Mouse (Mus musculus) embryo, embryonic 9.5 days (tissue): ENCODE measurements at regions not wholly inside any gene's neighbourhood (a gene's known extent, or its start where the extent isn't known, plus 50 kb on each side); places are given as distances from the start of the nearest gene placed in this dataset.
A peak's percentile ranks its signal among the peaks of the same experiment; 100 is the strongest.
"Not testable (repeated sequence)": the region's sequence is repeated elsewhere in the genome, so short reads cannot be mapped to it uniquely, and the experiment has no call there.

Experiments
- DNase-seq: peaks from one replicate; pipeline ENCODE4 v3.0.0-alpha.2; 2017; ENCODE audit errors: extremely low spot score

DNA sequence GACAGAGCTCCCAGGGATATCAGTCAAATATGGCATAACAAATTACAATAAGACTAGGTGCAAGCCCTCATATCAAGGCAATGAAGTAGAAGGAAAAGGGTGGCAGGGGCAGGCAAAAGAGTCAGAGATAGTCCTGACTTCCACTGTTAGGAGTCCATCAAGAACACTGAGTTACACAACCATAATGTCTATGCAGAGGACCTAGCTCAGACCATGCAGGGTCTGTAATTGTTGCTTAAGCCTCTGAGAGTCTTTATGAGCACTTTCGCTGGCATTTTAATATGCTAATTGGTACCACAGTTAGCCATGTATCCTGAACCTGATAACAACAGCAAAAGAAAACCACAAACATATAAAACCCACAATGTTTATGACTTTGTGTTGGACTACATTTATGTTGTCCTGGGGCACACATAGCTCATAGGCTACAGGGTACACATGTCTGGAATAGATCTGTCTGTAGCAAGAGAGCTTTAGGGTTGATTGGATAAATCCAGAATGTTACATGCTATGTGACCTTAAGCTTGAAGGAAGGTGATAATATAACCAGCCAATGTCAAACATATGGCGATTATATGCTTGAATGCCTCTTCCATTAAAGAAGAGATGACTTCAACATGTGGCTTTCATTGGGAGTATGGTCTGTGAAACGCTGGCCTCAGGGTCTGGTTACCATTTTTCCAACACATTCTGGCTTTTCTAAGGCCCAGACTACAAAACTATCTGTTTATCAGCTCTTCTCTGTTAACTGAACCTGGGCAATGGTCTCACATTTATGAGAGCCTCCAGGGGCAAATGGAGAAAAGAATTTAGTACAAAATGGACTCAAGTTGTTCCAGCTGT lies 836.6 kb downstream of the Gm9195 start:
- no peak for DNase-seq

DNA sequence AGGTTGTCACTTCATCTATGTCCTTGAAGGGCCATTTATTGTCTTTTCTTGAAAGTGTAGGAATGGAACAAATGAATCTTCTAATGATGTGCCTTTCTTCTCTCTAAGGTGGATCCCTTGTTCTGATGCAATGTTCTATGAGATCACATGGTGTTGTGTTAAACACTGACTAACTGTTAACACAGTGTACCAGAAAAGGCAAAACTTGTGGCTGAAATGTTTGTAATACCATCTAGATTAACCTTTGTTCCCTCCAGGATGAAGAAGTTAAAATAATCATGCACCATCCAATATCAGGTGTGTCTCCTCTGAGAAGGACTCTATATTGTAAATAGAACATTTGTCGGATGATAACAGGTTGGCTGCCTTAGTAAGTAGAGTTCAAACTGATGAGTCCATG lies 849.1 kb downstream of the Gm9195 start:
- DNase-seq: no peak

DNA sequence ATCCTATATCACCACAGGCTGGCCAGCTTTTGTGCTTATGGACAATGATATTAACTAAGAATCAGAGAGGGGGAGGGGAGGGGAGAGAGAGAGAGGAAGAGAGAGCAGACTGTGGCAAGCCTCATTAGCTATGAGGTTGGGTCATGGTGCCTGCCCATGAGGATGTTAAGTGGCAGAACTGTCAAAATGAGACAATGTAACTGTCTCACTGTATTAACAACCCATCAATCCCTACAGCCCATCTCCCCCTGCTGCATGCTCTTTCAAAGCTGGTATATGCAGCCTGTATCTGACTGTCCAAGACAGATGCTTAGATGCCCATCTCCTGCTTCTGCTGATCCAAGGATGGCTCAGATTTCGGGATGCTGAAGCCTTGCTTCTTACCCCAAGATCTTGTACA lies 852.6 kb downstream of the Gm9195 start:
- DNase-seq: no peak

DNA sequence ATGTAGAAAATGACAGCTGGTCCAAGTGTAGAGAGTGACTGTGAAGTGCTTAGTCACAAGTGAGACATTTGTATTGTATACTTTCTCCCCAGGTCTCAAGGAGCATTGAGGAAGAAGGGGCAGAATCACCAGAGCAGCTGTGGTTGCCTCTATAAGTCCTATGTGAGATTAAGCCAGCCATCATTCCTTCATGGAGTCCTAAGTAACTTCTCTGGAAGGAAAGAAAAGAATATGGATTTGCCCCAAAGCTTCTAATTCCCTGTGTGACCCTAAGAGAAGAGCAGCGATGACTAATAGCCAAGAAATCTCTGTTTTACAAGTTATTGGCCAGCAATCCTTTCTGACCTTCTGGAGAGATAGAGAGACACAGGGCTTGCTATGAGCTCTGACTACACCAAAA lies 856.5 kb downstream of the Gm9195 start:
- DNase-seq: no peak

DNA sequence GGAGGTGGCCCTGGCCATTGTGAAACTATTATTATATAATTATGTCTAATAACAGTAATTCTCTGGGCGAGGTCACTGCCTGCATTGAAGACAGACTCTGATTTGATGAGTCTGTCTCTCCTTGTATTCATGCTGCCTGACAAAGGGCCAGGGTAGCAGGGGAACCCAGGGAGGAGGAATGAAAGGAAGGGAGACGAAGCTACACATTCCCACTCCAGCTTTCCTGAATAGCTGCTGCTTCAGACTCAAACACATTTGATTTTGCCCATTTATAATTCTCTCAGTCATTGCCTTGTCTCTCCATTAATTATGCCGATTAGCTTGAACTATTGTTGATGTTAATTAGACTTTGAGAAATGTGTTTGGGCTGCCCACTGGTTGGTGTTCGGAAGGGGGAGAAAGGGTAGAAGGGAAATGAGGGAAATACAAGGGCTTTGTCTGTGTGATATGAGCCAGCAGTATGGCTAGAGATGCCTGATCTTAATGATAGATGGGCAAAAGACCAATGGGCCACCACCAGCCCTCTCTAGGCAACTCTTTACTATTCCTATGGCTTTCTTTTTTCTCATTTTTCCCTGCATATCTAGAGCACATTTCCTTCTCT lies 881.8 kb downstream of the Gm9195 start:
- no peak for DNase-seq

DNA sequence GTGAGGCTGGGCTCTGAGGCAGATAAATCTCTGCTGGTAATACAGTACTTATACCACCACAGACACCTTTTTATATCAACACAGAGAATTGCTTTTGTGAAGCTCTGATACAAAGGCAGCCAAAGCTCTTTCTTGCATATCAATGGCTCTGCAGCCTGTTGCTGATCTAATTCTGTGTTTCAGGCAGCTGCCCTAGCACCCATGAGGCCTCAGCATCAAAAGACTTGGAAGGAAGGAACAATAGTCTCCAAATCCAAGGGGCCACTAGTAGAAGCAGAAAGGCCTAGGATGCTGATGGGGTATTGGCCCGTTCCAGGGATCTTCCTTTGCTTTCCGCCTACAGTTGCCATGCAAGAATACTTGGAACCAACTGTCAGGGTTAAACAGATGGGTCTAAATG lies 887.9 kb downstream of the Gm9195 start:
- DNase-seq: no peak

DNA sequence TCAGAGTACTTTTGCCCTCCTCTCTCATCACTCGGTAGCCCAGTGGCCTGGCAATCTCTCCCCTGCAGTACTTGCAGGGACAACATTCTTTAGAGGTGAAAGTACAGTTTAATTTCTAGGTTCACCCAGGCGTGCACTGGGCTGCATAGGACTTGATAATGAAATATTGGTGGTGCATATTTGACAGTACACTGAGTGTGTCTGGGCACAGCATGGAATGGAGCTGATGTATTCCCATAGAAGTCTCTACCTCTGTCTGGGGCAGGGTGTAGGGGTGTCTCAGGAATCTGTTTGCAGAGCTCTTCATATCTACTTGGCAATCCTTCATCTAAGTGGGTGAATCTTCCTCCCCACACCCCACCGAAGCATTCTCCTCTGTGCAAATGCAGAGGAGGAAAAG lies 893.8 kb downstream of the Gm9195 start:
- no peak for DNase-seq

DNA sequence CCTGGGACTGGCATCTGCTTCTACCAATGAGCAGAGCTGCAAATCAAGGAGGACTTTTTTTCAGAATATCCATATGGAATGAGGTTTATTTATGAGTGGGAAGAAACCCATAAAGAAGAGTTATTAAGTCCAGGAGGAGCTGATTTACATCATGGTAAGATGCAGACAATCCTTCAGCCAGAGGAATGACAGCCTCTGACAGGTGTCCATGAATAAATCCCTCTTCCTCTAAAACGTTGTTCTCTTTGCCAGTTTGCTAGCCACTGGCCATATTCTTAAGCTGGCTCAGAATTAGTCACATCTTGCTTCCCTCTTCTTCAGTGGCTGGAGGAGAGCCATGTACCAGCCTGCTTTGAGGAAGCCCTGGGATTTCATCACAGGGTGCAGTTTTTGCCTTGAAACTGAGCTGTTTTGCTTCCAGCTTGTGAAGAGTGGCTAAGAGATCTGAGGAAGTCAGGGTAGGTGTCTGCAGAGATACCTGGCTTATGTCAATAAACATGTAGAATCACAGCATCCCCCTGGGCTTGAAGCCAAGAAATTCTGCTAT lies 902.9 kb downstream of the Gm9195 start:
- DNase-seq: no peak

DNA sequence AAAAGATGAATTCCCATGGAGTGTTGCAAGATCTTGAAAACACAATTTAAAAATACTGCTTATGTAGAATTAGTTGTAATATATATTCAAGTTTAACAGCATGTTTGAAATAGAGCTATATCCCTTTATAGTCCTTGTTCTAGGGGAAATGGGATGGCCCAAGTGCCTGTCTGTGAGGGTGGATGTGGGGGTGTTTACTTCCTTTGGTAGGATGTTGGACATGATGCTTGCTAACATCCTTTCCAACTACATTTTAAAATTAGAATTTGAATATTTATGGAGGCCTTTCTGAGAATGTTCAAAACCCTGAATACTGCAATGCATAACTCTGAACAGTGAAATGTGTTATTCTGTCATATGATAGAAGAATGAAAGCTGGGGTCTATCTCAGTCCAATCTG lies 903.6 kb downstream of the Gm9195 start:
- no peak for DNase-seq

DNA sequence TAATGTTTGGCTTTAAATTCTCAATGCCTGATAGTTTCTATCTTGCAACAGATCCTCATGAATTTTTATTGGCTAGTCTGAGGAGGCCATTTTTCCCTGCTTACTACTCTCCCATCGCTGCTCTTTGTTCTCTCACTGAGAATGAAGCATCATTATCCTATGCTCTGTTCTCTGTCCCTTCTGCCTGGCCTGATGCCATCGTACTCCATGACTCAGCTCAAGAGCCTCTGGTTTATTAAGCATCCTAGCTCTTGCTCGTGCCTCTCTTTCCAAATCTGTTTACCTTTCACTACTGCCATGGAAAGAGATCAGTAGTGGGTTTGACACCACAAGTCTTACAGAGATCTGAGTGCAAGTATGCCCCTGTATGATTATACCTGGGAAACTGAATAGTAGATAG lies 926.8 kb downstream of the Gm9195 start:
- DNase-seq: no peak

DNA sequence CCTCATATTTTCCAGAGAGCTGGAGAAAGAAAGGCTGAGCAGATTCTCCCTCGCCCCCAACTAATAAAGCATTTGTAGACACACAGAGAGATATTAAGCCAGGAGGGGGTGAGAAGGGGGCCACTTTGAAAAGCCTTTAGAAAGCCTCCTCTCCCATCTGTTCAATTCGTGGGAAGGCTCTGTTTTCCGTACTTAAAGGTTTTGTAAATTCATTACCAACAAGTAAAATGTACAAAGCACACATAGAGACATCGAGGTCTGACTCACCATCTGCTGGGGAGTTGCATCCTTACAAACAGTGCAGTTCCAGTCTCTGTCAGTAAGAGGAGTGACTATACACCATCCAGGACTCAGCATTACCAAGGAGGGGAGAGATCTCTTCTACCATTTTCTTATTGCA lies 929.7 kb downstream of the Gm9195 start:
- no peak for DNase-seq

DNA sequence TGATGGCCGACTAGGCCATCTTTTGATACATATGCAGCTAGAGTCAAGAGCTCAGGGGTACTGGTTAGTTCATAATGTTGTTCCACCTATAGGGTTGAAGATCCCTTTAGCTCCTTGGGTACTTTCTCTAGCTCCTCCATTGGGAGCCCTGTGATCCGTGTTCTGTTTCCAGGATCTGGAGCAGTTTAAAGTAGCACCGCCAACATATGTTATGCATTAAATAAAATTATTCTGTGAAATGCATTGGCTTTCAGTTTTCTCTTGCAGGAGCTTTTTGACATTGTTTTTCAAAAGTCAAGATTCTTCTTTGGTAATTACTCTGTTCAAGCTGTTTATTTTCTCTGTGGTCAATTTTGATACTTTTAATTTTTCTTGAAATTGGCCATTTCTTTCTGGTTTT lies 937.3 kb downstream of the Gm9195 start:
- not testable (repeated sequence) for DNase-seq

DNA sequence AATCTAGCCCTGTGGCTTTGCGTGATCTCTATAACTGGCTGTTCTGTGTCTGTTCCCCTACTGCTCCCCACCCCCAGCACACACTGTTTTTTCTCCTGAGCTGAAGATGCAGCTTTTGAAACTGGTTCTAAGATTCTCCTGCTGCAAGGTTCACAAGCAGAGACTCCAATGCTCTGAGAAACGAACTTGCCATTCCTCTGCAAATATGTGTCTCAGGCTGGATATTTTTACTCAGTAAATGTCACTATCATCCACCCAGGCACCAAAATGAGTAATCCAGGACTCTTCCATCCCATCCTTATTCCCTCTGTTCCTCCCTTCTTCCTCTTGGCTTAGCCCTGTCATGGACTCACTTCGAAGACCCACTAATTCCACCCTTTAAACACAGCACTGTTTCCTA lies 943.9 kb upstream of the Fam160b2 start:
- no peak for DNase-seq

DNA sequence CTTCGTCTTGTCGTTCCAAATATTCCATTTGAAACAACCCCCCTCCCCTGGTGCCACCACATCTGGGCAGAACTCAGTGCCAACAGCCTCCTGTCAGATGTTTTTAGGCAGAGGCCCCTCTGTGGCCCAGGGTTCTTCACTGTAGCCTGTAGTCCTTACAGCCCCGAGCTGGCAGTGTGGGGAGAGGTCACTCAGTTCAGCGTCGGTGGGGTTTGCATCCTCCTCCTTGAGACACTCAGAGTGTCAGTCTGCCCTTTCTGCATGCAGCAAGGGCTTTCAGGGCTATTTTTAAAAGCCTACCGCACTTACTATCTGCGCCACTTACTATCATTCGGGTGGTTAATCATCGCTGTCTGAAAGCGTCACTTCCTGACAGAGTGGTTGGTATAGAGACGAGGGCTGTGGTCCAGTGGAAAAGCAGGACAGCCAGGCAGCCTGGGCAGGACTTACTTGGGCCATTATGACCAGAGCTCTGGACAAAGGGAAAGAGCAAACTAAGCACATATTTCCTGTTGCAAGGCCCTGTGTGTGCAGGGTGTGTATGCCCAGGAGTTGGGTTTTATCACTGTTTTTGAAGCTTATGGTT lies 932.5 kb upstream of the Fam160b2 start:
- DNase-seq: no peak

DNA sequence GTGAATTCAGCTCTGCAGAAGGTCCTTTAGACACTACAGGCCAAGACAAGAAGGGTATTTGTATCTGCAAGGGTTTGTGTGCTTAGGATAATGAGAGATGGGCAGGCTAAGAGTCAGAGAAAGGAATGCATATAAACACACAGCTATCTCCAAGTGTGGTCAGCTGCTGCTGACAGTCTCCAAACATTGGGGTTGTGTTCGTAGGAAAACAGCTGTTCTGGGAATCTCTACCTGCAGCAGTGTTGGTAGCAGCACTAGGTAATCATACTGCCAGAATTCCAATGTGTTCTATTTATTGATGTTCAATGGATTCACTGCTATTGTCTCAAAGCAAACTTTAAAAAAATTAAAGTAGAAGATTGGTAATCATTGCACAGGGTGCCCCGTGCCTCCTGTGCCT lies 931.7 kb upstream of the Fam160b2 start:
- DNase-seq: no peak

DNA sequence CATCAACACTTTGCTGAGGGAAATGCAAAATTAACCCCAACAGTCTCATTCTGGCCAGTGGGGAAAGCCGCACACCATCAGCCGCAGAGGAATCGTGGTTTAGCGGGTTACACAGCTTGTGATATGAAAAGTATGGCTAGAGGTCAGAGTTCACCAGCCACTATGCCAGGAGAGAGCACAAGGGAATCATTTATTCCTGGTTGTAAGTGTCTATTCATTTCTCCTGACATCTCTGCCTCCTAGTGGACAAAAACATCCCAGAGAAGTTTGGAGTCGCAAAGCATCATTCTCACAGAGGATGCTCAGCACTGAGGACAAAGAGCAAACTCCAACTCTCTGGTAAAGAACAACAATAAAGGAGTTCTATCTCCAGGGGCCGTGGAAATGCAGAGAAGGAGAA lies 930.8 kb upstream of the Fam160b2 start:
- DNase-seq: peak; percentile 15

DNA sequence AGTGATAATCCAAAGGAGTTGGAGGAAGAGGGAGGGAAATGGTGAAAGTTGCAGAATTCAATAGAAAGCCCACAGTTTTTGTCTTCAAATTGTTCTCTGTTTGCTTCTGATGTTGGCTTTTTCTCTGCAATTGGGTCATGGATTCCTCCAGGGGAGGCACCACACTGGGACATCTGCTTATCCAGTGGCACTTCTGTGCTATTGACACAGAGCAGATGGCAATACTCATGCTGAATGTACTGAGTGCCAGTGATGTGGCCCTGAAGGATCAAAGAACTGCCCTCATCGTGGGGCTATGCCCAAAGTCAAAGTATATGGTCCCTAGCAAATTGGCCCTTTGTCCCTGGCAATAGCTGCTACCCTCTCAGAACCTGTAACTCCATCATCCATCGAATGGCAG lies 918.9 kb upstream of the Fam160b2 start:
- DNase-seq: no peak

DNA sequence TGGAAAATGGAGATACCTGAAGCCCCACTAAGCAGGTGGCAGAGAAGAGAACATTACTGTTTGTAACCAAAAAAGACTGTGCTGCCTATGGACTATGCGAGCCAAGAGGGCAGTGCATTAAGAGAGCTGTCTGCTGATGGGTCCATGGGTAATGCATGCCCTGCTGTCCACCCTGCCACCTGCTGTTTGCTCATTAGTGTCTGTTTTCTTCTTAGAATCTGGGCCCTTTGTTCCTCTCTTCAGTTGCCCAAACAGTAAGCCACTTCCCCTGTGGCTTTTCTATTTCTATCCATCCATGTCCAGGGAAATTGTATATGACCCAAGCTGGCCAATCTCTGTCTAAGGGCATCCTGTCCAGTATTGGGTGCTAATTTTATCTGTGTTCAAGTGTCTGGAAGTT lies 901.2 kb upstream of the Fam160b2 start:
- no peak for DNase-seq

DNA sequence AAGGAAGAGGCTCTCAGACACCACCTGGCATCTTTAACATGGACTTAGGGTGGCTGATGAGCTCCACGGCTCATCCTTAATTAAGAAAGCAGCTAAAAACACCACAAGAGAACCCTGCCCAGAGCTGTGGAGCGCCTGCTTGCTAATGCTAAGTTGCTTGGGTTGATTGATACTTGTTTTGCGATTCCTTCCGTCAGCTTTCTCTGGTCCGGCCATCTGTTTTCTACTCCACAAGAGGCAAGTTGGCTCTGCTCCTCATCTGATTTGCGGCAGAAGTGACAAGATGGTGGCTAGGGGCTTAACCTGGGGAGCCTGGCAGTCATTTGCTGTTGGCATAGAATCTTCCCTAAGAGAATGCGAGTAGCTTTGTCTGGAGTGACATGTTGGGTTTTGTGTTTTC lies 891.6 kb upstream of the Fam160b2 start:
- no peak for DNase-seq

DNA sequence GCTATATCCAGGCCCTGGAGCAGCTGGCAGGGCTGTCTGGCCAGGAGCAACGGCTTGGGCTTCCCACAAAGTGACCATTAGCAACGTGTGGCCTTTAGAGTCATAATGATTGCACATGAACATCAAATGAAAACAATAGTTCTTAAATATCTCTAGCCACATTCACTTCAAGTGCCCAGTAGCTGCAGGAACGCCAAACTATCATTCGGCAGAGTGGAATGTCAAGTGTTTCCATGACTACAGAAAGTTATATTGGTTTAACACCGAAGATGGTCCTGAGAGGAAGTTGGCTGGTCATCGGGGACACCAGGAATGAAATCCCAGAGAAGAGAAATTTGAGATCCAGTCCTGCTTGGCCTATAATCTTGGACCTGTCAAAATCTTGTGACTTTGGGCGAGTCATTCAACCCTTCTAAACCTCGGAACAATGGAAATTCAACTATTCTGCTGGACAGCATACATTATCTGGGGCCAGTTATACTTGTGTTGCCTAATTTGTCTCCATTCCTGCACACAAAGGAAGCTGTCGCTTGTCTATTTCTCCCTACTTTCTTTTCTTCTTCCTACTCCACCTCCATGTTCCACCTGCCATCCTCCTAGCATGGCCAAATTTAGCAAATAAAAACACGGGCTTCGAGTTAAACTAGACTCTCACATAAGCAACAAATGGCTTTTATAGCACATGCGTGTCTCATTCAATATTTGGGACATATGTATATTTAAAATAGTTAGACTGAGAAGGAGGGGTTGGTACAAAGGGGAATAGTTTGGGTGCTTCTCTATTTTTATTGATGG lies 886.7 kb upstream of the Fam160b2 start:
- DNase-seq: no peak

DNA sequence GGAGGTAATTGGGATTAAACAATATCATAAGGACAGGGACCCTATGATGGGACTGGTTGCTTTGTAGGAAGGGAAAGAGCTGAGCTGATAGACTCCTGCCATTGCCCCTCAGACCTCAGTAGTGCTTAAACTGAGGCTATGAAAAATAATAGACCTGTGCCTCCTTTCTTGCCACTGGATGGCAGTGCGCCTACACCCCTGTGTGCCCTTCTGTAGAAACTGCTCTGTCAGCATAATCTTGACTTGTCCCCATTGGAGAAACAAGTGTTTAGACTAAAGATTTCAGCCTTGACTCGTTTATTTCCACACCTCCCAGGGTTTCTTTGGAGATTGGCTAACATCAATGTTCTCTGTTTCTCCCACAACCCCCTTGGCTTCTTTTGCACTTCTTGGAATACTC lies 876.0 kb upstream of the Fam160b2 start:
- DNase-seq: no peak

DNA sequence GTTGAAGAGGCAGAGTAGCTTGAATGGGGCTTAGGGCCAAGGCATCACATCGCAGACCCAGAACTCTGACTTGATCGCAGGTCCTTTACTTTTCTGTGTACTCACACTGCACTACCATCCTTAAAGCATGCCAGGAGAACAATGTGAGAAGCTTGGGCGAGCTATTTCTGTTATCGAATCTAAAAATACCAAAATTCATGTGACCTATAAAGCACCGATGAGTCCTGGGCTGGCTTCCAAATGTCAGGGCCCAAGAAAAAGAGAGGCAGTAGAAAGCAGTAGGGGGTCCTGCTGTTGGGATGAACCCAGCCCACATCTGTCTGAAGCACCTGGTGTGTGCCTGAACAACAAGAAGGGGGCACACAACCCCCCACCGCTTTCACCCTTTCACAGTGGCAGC lies 874.3 kb upstream of the Fam160b2 start:
- no peak for DNase-seq
